Mouse (Mus musculus) G1E (cell line): Measurements from ENCODE around the gene Churc1. TPM values are rescaled to one million over a fixed set of nuclear protein-coding genes. Genes with fewer than 3 reads are reported as not detected.

Source experiments
- ATAC-seq: 2 replicates; pipeline ENCODE4 v1.8.0; 2016; ENCODE audit warnings: mild to moderate bottlenecking; ENCODE audit not compliant: insufficient number of reproducible peaks, poor library complexity, low FRiP score, severe bottlenecking; ENCODE audit errors: extremely low read depth
- DNase-seq: peaks from one replicate; pipeline ENCODE4 v3.0.0; 2012; ENCODE audit warnings: low spot score
- H3K27me3 ChIP-seq: 2 replicates; pipeline ENCODE4 v1.6.1; 2012; ENCODE audit warnings: mild to moderate bottlenecking, low read length, inconsistent platforms; ENCODE audit not compliant: insufficient read depth
- H3K36me3 ChIP-seq: replicated peaks from 2 replicates; pipeline ENCODE3; 2012; ENCODE audit warnings: mild to moderate bottlenecking, inconsistent platforms
- H3K4me1 ChIP-seq: 2 replicates; pipeline ENCODE4 v1.6.1; 2012; ENCODE audit warnings: low read depth, low read length, inconsistent platforms, mixed read lengths; ENCODE audit not compliant: insufficient read depth
- H3K4me3 ChIP-seq: 2 replicates; pipeline ENCODE4 v1.5.1; 2012; ENCODE audit warnings: low read depth, mild to moderate bottlenecking, inconsistent platforms, low read length, moderate library complexity, mixed read lengths
- H3K9me3 ChIP-seq: replicated peaks from 2 replicates; pipeline ENCODE4 v1.6.1; 2012; ENCODE audit warnings: inconsistent platforms
- CTCF ChIP-seq: IDR thresholded peaks from 2 replicates; pipeline ENCODE4 v1.5.1; 2012; ENCODE audit warnings: low read depth, low read length, inconsistent platforms, mixed read lengths
- GATA1 ChIP-seq: IDR thresholded peaks from 2 replicates; pipeline ENCODE4 v1.6.1; 2012; ENCODE audit warnings: borderline replicate concordance, low read length, inconsistent platforms, mixed read lengths
- GATA2 ChIP-seq: IDR thresholded peaks from 2 replicates; pipeline ENCODE4 v1.6.1; 2012; ENCODE audit warnings: low read depth, low read length, inconsistent platforms, borderline replicate concordance
- POLR2AphosphoS5 ChIP-seq: IDR thresholded peaks from 2 replicates; pipeline ENCODE4 v1.6.1; 2012; ENCODE audit warnings: low read depth, low read length, inconsistent platforms; ENCODE audit not compliant: insufficient replicate concordance
- TAL1 ChIP-seq: conservative IDR thresholded peaks from 2 replicates; pipeline ENCODE4 v1.6.1; 2012; ENCODE audit warnings: low read depth, low read length, inconsistent platforms, mixed read lengths
- polyA plus RNA-seq: library from polyadenylated mRNA; stranded (reverse); fragments of >175 nt; gene quantifications from 2 replicates; pipeline ENCODE4 v1.2.3, GENCODE M21; 2012
- total RNA-seq, 2 experiments: library from RNA; stranded (forward) in 1 of 2; stranded (reverse) in 1 of 2; fragments of 200-1000 nt in 1 of 2; fragments of >200 nt in 1 of 2; fragmentation: Nextera tagmentation in 1 of 2; gene quantifications; 2 replicates each; pipeline ENCODE4 v1.2.3; 2014 to 2017

Gene Churc1
- total RNA-seq (2014; fragmentation: Nextera tagmentation), result 29.7 and 46.1 TPM in 2 replicates
- total RNA-seq (2017), result 123 and 131 TPM in 2 replicates
- polyA plus RNA-seq, result 8.0 and 16.5 TPM in 2 replicates

- peak; percentile 93 for DNase-seq
- Histone ChIP-seq H3K36me3 (peaks cover 26% of the 10 kb centered on the region), H3K4me1 (peaks cover 36% of the 10 kb centered on the region), H3K27me3 (no peaks in the 10 kb centered on the region), H3K4me3 (peak within 1 kb of the TSS; percentile 80), H3K9me3 (no peaks in the 10 kb centered on the region)
- peak; percentile 94 for ATAC-seq
- TF ChIP-seq GATA1, result no peak
- TF ChIP-seq TAL1, result no peak
- no peak for TF ChIP-seq CTCF
- TF ChIP-seq GATA2, result no peak
- no peak for TF ChIP-seq POLR2AphosphoS5
Observed at GRCm38 (mm10) chr12:76765354-76765851, at the start of gene Churc1, which contains the start of gene Fntb. TSS of gene Churc1 (plus strand) at chr12:76765538. TSS of gene Fntb (plus strand) at chr12:76765589.

GRCm38 (mm10) chr12:76718384-76718783 is 47.0 kb upstream of the Churc1 start:
- Histone ChIP-seq H3K27me3 (no peaks in the 10 kb centered on the region), H3K4me3 (no peak overlapping the region), H3K4me1 (peaks cover 27% of the 10 kb centered on the region), H3K9me3 (no peaks in the 10 kb centered on the region), H3K36me3 (no peaks in the 10 kb centered on the region)
- TF ChIP-seq CTCF, result no peak
- TF ChIP-seq POLR2AphosphoS5, result no peak
- no peak for TF ChIP-seq GATA2
- no peak for TF ChIP-seq TAL1
- TF ChIP-seq GATA1, result no peak
- ATAC-seq, result no peak
- no peak for DNase-seq

- H3K4me1 ChIP-seq, result peaks cover 23% of the 10 kb centered on the region; the same call in 1 of the 2 replicates
- peaks cover 5% of the 10 kb centered on the region for H3K9me3 ChIP-seq
- H3K4me3 ChIP-seq, result no peak overlapping the region
- no peaks in the 10 kb centered on the region; the same call in 1 of the 2 replicates for H3K27me3 ChIP-seq
- TF ChIP-seq CTCF (no peak), GATA2 (no peak), GATA1 (no peak), TAL1 (no peak), POLR2AphosphoS5 (no peak)
- DNase-seq, result no peak
- no peak for ATAC-seq
- H3K36me3 ChIP-seq, result no peaks in the 10 kb centered on the region
Observed at GRCm38 (mm10) chr12:76720572-76720971, 44.8 kb upstream of the Churc1 start.

- H3K9me3 ChIP-seq, result peaks cover 5% of the 10 kb centered on the region
- peaks cover 6% of the 10 kb centered on the region for H3K27me3 ChIP-seq
- no peak for TF ChIP-seq CTCF
- no peak for TF ChIP-seq GATA1
- TF ChIP-seq POLR2AphosphoS5, result no peak
- TF ChIP-seq GATA2, result no peak
- TF ChIP-seq TAL1, result no peak
- no peak overlapping the region for H3K4me3 ChIP-seq
- no peak for DNase-seq
- ATAC-seq, result no peak
- H3K4me1 ChIP-seq, result peaks cover 25% of the 10 kb centered on the region; the same call in 1 of the 2 replicates
- H3K36me3 ChIP-seq, result no peaks in the 10 kb centered on the region
Observed at GRCm38 (mm10) chr12:76722026-76722425, 43.3 kb upstream of the Churc1 start.

- Histone ChIP-seq H3K27me3 (peaks cover 32% of the 10 kb centered on the region), H3K4me1 (0 out of 2 replicates have a peak, but pooled peaks cover 8% of the 10 kb centered on the region), H3K36me3 (no peaks in the 10 kb centered on the region), H3K9me3 (peaks cover 9% of the 10 kb centered on the region), H3K4me3 (no peak overlapping the region)
- ATAC-seq (no peak), DNase-seq (no peak)
- TF ChIP-seq CTCF (no peak), TAL1 (no peak), POLR2AphosphoS5 (no peak), GATA2 (no peak), GATA1 (no peak)
Observed at GRCm38 (mm10) chr12:76727955-76728354, 37.4 kb upstream of the Churc1 start.

GRCm38 (mm10) chr12:76750866-76751459 is 14.4 kb upstream of the Churc1 start:
- DNase-seq, result no peak
- Histone ChIP-seq H3K36me3 (no peaks in the 10 kb centered on the region), H3K4me1 (peaks cover 12% of the 10 kb centered on the region), H3K9me3 (peaks cover 14% of the 10 kb centered on the region), H3K4me3 (no peak overlapping the region), H3K27me3 (no peaks in the 10 kb centered on the region; the same call in 1 of the 2 replicates)
- no peak for TF ChIP-seq GATA1
- ATAC-seq, result no peak
